Mouse (Mus musculus) intestine, postnatal 0 days (tissue): ENCODE results near the gene Fbxl15. TPM values are rescaled to one million over a fixed set of nuclear protein-coding genes. Genes with fewer than 3 reads are reported as not detected.

Source experiments
- ATAC-seq: fragments of 200-750 bp; cut with Nextera tagmentation; 2 replicates; pipeline ENCODE4 v1.8.0; 2017; ENCODE audit warnings: mild to moderate bottlenecking, moderate TSS enrichment, moderate library complexity
- H3K27ac ChIP-seq: fragments of 300-500 bp; sonication (generic); 2 replicates; pipeline ENCODE4 v1.5.1; 2014; ENCODE audit warnings: mild to moderate bottlenecking, low read depth, low read length, moderate library complexity
- H3K27me3 ChIP-seq: fragments of 300-500 bp; sonication (generic); replicated peaks from 2 replicates; pipeline ENCODE4 v1.6.1; 2014; ENCODE audit warnings: low read length, mixed read lengths; ENCODE audit not compliant: control insufficient read depth, insufficient read depth
- H3K36me3 ChIP-seq: fragments of 300-500 bp; sonication (generic); 2 replicates; pipeline ENCODE4 v1.6.1; 2014; ENCODE audit warnings: mild to moderate bottlenecking, moderate library complexity; ENCODE audit not compliant: control insufficient read depth, insufficient read depth
- H3K4me1 ChIP-seq: fragments of 300-500 bp; sonication (generic); replicated peaks from 2 replicates; pipeline ENCODE4 v1.6.1; 2014; ENCODE audit warnings: antibody characterized with exemption, low read length, mixed read lengths; ENCODE audit not compliant: control insufficient read depth, insufficient read depth
- H3K4me2 ChIP-seq: fragments of 300-500 bp; sonication (generic); replicated peaks from 2 replicates; pipeline ENCODE4 v1.6.1; 2014; ENCODE audit warnings: low read depth, mild to moderate bottlenecking, moderate library complexity
- H3K4me3 ChIP-seq: fragments of 300-500 bp; sonication (generic); 2 replicates; pipeline ENCODE4 v1.5.1; 2014; ENCODE audit warnings: low read depth, low read length
- H3K9ac ChIP-seq: fragments of 300-500 bp; sonication (generic); 2 replicates; pipeline ENCODE4 v1.6.1; 2014; ENCODE audit warnings: mild to moderate bottlenecking, low read depth, low read length
- H3K9me3 ChIP-seq: fragments of 300-500 bp; sonication (generic); 2 replicates; pipeline ENCODE4 v1.6.1; 2016; ENCODE audit warnings: mixed run types; ENCODE audit not compliant: control insufficient read depth
- CTCF ChIP-seq: sonication (generic); IDR thresholded peaks from 2 replicates; pipeline ENCODE4 v1.5.1; 2016; ENCODE audit warnings: low read depth, mild to moderate bottlenecking, control low read depth, antibody characterized with exemption, moderate library complexity
- WGBS: fragments of 180-500 bp; shearing (Covaris S2); extraction: QIAGEN DNeasy Blood & Tissue Kit; methylation state at CpG from one replicate; pipeline ENCODE4 v1.1.7; 2014; 5-methylcytosine and 5-hydroxymethylcytosine counted together
- polyA plus RNA-seq: library from polyadenylated mRNA; unstranded; fragments of >200 nt; fragmentation: Nextera tagmentation; extraction: Ambion mirVana; gene quantifications from 2 replicates; pipeline ENCODE4 v1.2.1, GENCODE M21; 2015

The Fbxl15 gene
- polyA plus RNA-seq, 1 experiment from 2014 or later = 22.0 TPM

DNA sequence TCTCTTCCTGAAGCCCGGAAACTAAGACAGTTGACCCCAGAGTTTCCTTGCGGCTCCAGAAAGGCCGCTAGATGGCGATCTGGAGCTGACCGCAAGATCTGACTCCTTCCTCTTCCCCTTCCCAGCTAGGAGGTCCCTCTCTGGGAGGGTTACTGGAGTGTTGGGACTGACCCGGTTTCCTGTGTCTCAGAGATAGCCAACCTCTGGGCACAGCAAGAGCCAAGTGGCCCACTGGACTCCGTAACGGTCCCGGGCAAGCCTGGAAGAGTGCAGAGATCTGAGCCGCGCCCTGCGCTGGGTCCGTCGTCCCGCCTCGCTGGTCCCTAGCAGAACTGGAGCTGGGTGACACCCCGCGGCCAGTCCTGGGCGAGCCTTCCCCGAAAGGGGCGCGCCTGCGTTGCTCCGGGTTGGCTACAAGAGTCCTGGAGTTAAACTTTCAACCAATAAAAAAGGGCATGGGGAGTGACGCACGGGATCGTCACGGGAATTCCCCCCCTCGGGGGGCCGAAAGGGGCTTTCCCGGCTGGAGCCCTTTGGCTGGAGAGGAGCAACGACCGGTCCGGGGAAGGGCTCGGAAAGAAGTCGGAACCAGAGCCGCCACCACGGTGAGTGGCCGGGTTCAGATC, 23.7 kb upstream of the Fbxl15 start, which contains the start of gene Nfkb2:
Nfkb2 (plus strand) TSS at position 105 of the 626 bp plus-strand sequence.
- Histone ChIP-seq H3K27ac (peak within 1 kb of the TSS; percentile 80), H3K27me3 (no peaks in the 10 kb centered on the region), H3K36me3 (peaks cover 10% of the 10 kb centered on the region; the same call in 1 of the 2 replicates), H3K9me3 (no peaks in the 10 kb centered on the region), H3K4me3 (peak within 1 kb of the TSS; percentile 59), H3K4me1 (0 out of 2 replicates have a peak, but pooled peaks cover 7% of the 10 kb centered on the region), H3K4me2 (peak within 1 kb of the TSS; percentile 95), H3K9ac (peak within 1 kb of the TSS; percentile 54)
- peak; percentile 96 for TF ChIP-seq CTCF
- under 1% methylated on average over 39 of the region's 39 CpGs for whole genome bisulfite sequencing
- ATAC-seq = peak; percentile 89

GRCm38 (mm10) chr19:46304908-46305333, 23.1 kb upstream of the Fbxl15 start:
- peak; percentile 43 for ATAC-seq
- Histone ChIP-seq H3K4me1 (0 out of 2 replicates have a peak, but pooled peaks cover 7% of the 10 kb centered on the region), H3K9ac (peak overlapping the region; percentile 54), H3K4me2 (peak overlapping the region; percentile 95), H3K27ac (peak overlapping the region; percentile 80), H3K4me3 (peak overlapping the region; percentile 59), H3K36me3 (peaks cover 15% of the 10 kb centered on the region; the same call in 1 of the 2 replicates), H3K9me3 (no peaks in the 10 kb centered on the region), H3K27me3 (no peaks in the 10 kb centered on the region)
- WGBS = under 1% methylated on average over 34 of the region's 34 CpGs
- TF ChIP-seq CTCF = no peak

- WGBS = under 1% methylated on average over 40 of the region's 43 CpGs
- peak overlapping the region; percentile 54 for H3K9ac ChIP-seq
- ATAC-seq = peak; percentile 67
- peaks cover 22% of the 10 kb centered on the region; the same call in 1 of the 2 replicates for H3K36me3 ChIP-seq
- H3K4me2 ChIP-seq = peak overlapping the region; percentile 95
- H3K27ac ChIP-seq = peak overlapping the region; percentile 80
- 0 out of 2 replicates have a peak, but pooled peaks cover 7% of the 10 kb centered on the region for H3K4me1 ChIP-seq
- H3K9me3 ChIP-seq = no peaks in the 10 kb centered on the region
- H3K4me3 ChIP-seq = peak overlapping the region; percentile 59
- peak; percentile 13; the same call in 1 of the 2 replicates for TF ChIP-seq CTCF
- no peaks in the 10 kb centered on the region for H3K27me3 ChIP-seq
Observed at GRCm38 (mm10) chr19:46305432-46306267, 22.3 kb upstream of the Fbxl15 start.

GRCm38 (mm10) chr19:46306268-46306610, 21.7 kb upstream of the Fbxl15 start:
- Histone ChIP-seq H3K4me1 (0 out of 2 replicates have a peak, but pooled peaks cover 7% of the 10 kb centered on the region), H3K27me3 (no peaks in the 10 kb centered on the region), H3K4me3 (peak overlapping the region; percentile 59), H3K9me3 (no peaks in the 10 kb centered on the region), H3K9ac (no peak overlapping the region), H3K36me3 (peaks cover 27% of the 10 kb centered on the region), H3K4me2 (peak overlapping the region; percentile 95), H3K27ac (0 out of 2 replicates have a peak overlapping the region, but pooled peaks have one; percentile 80)
- WGBS = 62% methylated on average over 5 of the region's 5 CpGs
- TF ChIP-seq CTCF = no peak
- no peak for ATAC-seq

DNA sequence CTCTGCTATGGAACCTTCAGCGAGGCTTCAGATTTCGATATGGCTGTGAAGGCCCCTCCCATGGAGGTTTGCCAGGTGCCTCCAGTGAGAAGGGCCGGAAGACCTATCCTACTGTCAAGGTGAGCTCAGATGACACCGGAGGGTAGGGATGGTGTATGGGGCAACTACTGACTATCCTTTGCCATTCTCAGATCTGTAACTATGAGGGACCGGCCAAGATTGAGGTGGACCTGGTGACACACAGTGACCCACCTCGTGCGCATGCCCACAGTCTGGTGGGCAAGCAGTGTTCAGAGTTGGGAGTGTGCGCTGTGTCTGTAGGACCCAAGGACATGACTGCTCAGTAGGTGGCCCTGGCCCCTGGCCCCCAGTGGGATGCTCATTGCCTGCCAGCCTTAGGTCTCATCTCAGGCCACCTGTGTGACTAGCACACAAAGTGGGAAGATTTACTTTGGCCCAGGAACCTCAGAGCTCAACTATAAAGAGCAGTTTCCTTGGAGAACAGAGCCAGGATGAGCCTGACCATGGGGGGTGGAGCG, 21.2 kb upstream of the Fbxl15 start:
- 93% methylated on average over 9 of the region's 9 CpGs for WGBS
- H3K4me3 ChIP-seq = no peak overlapping the region
- ATAC-seq = no peak
- no peaks in the 10 kb centered on the region for H3K9me3 ChIP-seq
- H3K27me3 ChIP-seq = no peaks in the 10 kb centered on the region
- peaks cover 33% of the 10 kb centered on the region for H3K36me3 ChIP-seq
- no peak overlapping the region for H3K27ac ChIP-seq
- no peak for TF ChIP-seq CTCF
- H3K4me2 ChIP-seq = no peak overlapping the region
- H3K9ac ChIP-seq = no peak overlapping the region
- 0 out of 2 replicates have a peak, but pooled peaks cover 7% of the 10 kb centered on the region for H3K4me1 ChIP-seq

GRCm38 (mm10) chr19:46307781-46308180, 20.2 kb upstream of the Fbxl15 start:
- no peak overlapping the region for H3K9ac ChIP-seq

More at GRCm38 (mm10) chr19:46307781-46308180, 20.2 kb upstream of the Fbxl15 start:
- H3K4me2 ChIP-seq = no peak overlapping the region
- H3K27me3 ChIP-seq = no peaks in the 10 kb centered on the region
- 0 out of 2 replicates have a peak, but pooled peaks cover 7% of the 10 kb centered on the region for H3K4me1 ChIP-seq
- H3K4me3 ChIP-seq = no peak overlapping the region
- H3K36me3 ChIP-seq = peaks cover 37% of the 10 kb centered on the region
- WGBS = 87% methylated on average over 16 of the region's 16 CpGs
- no peak overlapping the region for H3K27ac ChIP-seq
- no peaks in the 10 kb centered on the region for H3K9me3 ChIP-seq
- no peak for TF ChIP-seq CTCF
- no peak for ATAC-seq
